Mouse (Mus musculus): Measurements from ENCODE around the gene Rnf39. TPM values are rescaled to one million over a fixed set of nuclear protein-coding genes. Genes with fewer than 3 reads are reported as not detected.

The Rnf39 gene
- polyA plus RNA-seq, 1 experiment from 2014 or later: 0.22 TPM

GRCm38 (mm10) chr17:36908235-36908634, 34.5 kb upstream of the Rnf39 start:
- WGBS: 42% methylated on average over 1 of the region's 1 CpGs
- no peak overlapping the region for H3K4me2 ChIP-seq (ENCODE audit: low read depth, low read length)
- no peak for ATAC-seq (replicated peaks; ENCODE audit: extremely low read depth, insufficient read depth, low FRiP score)

DNA sequence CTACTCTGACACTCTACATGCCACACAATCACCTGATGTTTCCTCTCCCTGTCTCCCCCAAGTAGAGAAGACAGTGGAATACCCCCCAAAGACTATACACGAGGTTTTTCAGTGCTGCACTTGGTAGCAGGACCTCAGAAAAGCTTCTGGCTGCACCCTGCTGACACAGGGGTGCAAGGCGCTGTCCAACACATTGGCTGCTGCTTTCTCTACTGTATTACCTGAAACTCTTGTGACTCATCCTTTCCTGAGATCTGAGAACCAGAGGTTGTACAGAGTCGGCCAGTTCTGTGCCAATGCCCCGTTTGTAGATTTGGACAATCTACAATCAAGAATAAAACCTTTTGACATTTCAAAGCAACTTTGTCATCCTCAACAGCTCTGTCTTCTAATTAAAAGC, 32.9 kb upstream of the Rnf39 start:
- Histone ChIP-seq H3K4me3 (ENCODE audit: low read length) (no peak overlapping the region), H3K9me3 (replicated peaks; ENCODE audit: control insufficient read depth, low read length) (no peaks in the 10 kb centered on the region), H3K9ac (ENCODE audit: low read length) (no peak overlapping the region), H3K4me2 (ENCODE audit: low read depth, low read length) (no peak overlapping the region), H3K27ac (ENCODE audit: low read length) (no peak overlapping the region), H3K4me1 (ENCODE audit: control insufficient read depth, insufficient read depth, low read length) (no peaks in the 10 kb centered on the region), H3K27me3 (ENCODE audit: control insufficient read depth, insufficient read depth, low read length) (peaks cover 9% of the 10 kb centered on the region), H3K36me3 (ENCODE audit: control insufficient read depth, insufficient read depth) (no peaks in the 10 kb centered on the region)
- WGBS: 43% methylated on average over 4 of the region's 4 CpGs
- ATAC-seq (replicated peaks; ENCODE audit: extremely low read depth, insufficient read depth, low FRiP score): no peak

More at GRCm38 (mm10) chr17:36908235-36908634, 34.5 kb upstream of the Rnf39 start:
- Histone ChIP-seq H3K27me3 (ENCODE audit: control insufficient read depth, insufficient read depth, low read length) (peaks cover 9% of the 10 kb centered on the region), H3K4me3 (ENCODE audit: low read length) (no peak overlapping the region), H3K27ac (ENCODE audit: low read length) (no peak overlapping the region), H3K4me1 (ENCODE audit: control insufficient read depth, insufficient read depth, low read length) (no peaks in the 10 kb centered on the region), H3K9me3 (replicated peaks; ENCODE audit: control insufficient read depth, low read length) (no peaks in the 10 kb centered on the region), H3K9ac (ENCODE audit: low read length) (no peak overlapping the region), H3K36me3 (ENCODE audit: control insufficient read depth, insufficient read depth) (no peaks in the 10 kb centered on the region)

DNA sequence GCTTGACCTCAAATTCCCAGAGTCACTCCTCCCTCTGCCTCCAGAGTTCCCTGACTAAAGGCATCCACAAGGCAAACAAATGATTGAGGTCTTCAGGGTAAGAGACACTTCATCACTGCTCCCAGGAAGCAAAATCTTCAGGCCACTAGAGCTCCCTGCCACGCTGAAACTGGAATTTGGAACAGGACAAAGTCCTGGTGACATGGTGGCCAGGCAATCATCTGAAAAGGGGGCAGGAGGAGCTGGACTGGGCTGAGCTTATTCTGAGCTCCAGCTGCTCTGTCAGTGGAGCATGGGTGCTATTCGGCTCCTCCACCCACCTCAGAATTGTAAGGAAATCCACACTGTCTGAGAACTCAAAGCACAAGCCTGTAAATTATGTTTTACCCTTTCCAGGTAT, 30.7 kb upstream of the Rnf39 start:
- no peaks in the 10 kb centered on the region for H3K36me3 ChIP-seq (ENCODE audit: control insufficient read depth, insufficient read depth)
- WGBS: 57% methylated on average over 2 of the region's 2 CpGs
- no peak overlapping the region for H3K4me3 ChIP-seq (ENCODE audit: low read length)
- no peak overlapping the region for H3K4me2 ChIP-seq (ENCODE audit: low read depth, low read length)
- H3K27ac ChIP-seq (ENCODE audit: low read length): no peak overlapping the region
- no peaks in the 10 kb centered on the region for H3K9me3 ChIP-seq (replicated peaks; ENCODE audit: control insufficient read depth, low read length)
- H3K9ac ChIP-seq (ENCODE audit: low read length): no peak overlapping the region
- ATAC-seq (replicated peaks; ENCODE audit: extremely low read depth, insufficient read depth, low FRiP score): no peak
- no peaks in the 10 kb centered on the region for H3K4me1 ChIP-seq (ENCODE audit: control insufficient read depth, insufficient read depth, low read length)
- H3K27me3 ChIP-seq (ENCODE audit: control insufficient read depth, insufficient read depth, low read length): peaks cover 12% of the 10 kb centered on the region

- Histone ChIP-seq H3K36me3 (ENCODE audit: control insufficient read depth, insufficient read depth) (no peaks in the 10 kb centered on the region), H3K9me3 (replicated peaks; ENCODE audit: control insufficient read depth, low read length) (no peaks in the 10 kb centered on the region), H3K4me3 (ENCODE audit: low read length) (no peak overlapping the region), H3K4me1 (ENCODE audit: control insufficient read depth, insufficient read depth, low read length) (no peaks in the 10 kb centered on the region), H3K4me2 (ENCODE audit: low read depth, low read length) (no peak overlapping the region), H3K9ac (ENCODE audit: low read length) (no peak overlapping the region), H3K27ac (ENCODE audit: low read length) (no peak overlapping the region), H3K27me3 (ENCODE audit: control insufficient read depth, insufficient read depth, low read length) (peaks cover 9% of the 10 kb centered on the region)
- WGBS: 13% methylated on average over 2 of the region's 2 CpGs
- no peak for ATAC-seq (replicated peaks; ENCODE audit: extremely low read depth, insufficient read depth, low FRiP score)
Measured at GRCm38 (mm10) chr17:36914108-36914507, 28.6 kb upstream of the Rnf39 start.

DNA sequence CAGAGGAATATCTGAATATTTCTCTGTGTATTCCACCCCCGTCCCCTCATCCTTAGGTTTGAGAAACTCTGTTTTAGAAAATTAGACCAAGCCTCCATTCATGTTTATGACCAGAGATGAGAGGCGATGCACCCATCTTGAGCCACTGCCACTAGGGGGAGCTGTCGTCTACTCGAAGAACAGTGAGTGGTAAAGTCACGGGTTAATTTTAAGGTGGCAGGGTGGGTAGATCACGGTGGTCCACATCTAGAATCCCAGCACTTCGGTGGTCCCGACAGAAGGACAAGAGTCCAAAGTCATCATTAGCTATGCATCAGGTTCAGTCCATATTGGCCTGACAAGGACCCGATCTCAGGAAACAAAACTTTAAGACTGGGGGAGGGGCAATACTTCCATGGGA, 27.6 kb upstream of the Rnf39 start:
- Histone ChIP-seq H3K9me3 (replicated peaks; ENCODE audit: control insufficient read depth, low read length) (no peaks in the 10 kb centered on the region), H3K27ac (ENCODE audit: low read length) (no peak overlapping the region), H3K4me2 (ENCODE audit: low read depth, low read length) (no peak overlapping the region), H3K4me3 (ENCODE audit: low read length) (no peak overlapping the region), H3K4me1 (ENCODE audit: control insufficient read depth, insufficient read depth, low read length) (no peaks in the 10 kb centered on the region), H3K27me3 (ENCODE audit: control insufficient read depth, insufficient read depth, low read length) (0 out of 2 replicates have a peak, but pooled peaks cover 5% of the 10 kb centered on the region), H3K9ac (ENCODE audit: low read length) (no peak overlapping the region), H3K36me3 (ENCODE audit: control insufficient read depth, insufficient read depth) (no peaks in the 10 kb centered on the region)
- ATAC-seq (replicated peaks; ENCODE audit: extremely low read depth, insufficient read depth, low FRiP score): no peak
- WGBS: 13% methylated on average over 9 of the region's 9 CpGs

DNA sequence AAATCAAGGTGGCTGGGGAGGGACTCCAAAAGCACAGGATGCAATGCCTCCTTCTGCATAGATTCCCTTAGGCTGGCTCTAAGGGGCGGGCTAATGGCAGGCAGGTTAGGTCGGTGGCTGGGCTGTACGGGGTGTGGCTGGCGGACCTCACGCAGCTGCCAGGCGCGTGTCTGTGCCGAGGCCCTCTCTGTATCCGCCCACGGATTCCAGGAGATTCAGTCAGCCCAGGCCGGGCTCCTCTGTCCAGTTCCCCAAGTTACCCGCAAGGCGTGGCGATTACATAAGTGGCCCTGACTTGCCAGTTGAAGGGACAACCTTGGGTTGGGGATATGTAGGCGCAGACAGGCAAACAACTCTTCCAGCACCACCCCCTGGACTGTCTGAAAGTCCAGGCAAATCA, 22.5 kb upstream of the Rnf39 start:
- Histone ChIP-seq H3K27ac (ENCODE audit: low read length) (no peak overlapping the region), H3K27me3 (ENCODE audit: control insufficient read depth, insufficient read depth, low read length) (peaks cover 6% of the 10 kb centered on the region; the same call in 1 of the 2 replicates), H3K36me3 (ENCODE audit: control insufficient read depth, insufficient read depth) (no peaks in the 10 kb centered on the region), H3K9me3 (replicated peaks; ENCODE audit: control insufficient read depth, low read length) (no peaks in the 10 kb centered on the region), H3K4me1 (ENCODE audit: control insufficient read depth, insufficient read depth, low read length) (no peaks in the 10 kb centered on the region), H3K4me2 (ENCODE audit: low read depth, low read length) (no peak overlapping the region), H3K4me3 (ENCODE audit: low read length) (no peak overlapping the region), H3K9ac (ENCODE audit: low read length) (no peak overlapping the region)
- WGBS: 36% methylated on average over 15 of the region's 15 CpGs
- ATAC-seq (replicated peaks; ENCODE audit: extremely low read depth, insufficient read depth, low FRiP score): no peak

DNA sequence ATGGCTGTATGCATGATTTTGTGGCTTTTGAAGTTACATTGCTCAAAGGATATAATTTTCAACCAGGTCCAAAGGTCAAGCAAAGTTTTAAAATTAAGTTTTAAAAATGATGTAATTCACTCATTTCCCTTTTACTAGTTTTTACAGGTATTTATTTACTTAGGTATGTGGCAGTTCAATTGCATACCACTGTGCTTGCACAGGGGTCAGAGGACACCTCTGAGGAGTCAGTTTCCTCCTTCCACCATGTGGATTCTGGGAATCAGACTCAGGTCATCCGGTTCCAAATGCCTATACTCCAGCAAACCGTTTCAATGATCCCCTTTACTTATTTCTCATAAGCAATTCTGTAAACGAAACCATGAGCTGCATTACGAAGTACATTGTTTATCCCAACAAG, 20.0 kb upstream of the Rnf39 start:
- WGBS: 75% methylated on average over 4 of the region's 4 CpGs
- no peaks in the 10 kb centered on the region for H3K36me3 ChIP-seq (ENCODE audit: control insufficient read depth, insufficient read depth)
- no peak overlapping the region for H3K9ac ChIP-seq (ENCODE audit: low read length)
- H3K27me3 ChIP-seq (ENCODE audit: control insufficient read depth, insufficient read depth, low read length): peaks cover 3% of the 10 kb centered on the region; the same call in 1 of the 2 replicates
- no peaks in the 10 kb centered on the region for H3K4me1 ChIP-seq (ENCODE audit: control insufficient read depth, insufficient read depth, low read length)
- no peaks in the 10 kb centered on the region for H3K9me3 ChIP-seq (replicated peaks; ENCODE audit: control insufficient read depth, low read length)
- no peak overlapping the region for H3K27ac ChIP-seq (ENCODE audit: low read length)
- ATAC-seq (replicated peaks; ENCODE audit: extremely low read depth, insufficient read depth, low FRiP score): no peak
- no peak overlapping the region for H3K4me3 ChIP-seq (ENCODE audit: low read length)
- H3K4me2 ChIP-seq (ENCODE audit: low read depth, low read length): no peak overlapping the region

DNA sequence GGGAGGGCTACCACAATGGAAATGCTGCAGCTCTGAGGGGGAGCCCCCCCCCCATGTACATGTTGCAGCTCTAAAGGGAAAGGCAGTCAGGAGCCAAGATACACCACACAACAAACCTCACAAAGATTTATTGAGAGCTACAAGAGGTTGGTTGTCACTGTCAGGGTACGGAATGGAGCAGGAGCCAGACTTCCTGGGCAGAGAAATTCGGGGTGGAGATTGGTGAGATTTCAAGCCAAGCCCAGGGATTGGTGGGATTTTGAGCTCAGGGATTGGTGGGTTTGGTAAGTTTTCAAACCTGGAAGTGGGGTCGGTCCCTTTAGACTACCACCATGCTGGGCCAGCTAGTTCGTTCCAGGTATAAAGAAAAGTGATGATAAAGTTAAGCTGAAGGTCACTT, 19.2 kb upstream of the Rnf39 start:
- no peak overlapping the region for H3K9ac ChIP-seq (ENCODE audit: low read length)
- no peaks in the 10 kb centered on the region for H3K4me1 ChIP-seq (ENCODE audit: control insufficient read depth, insufficient read depth, low read length)
- H3K4me2 ChIP-seq (ENCODE audit: low read depth, low read length): no peak overlapping the region
- ATAC-seq (replicated peaks; ENCODE audit: extremely low read depth, insufficient read depth, low FRiP score): no peak
- WGBS: 57% methylated on average over 4 of the region's 4 CpGs
- peaks cover 3% of the 10 kb centered on the region; the same call in 1 of the 2 replicates for H3K27me3 ChIP-seq (ENCODE audit: control insufficient read depth, insufficient read depth, low read length)
- no peak overlapping the region for H3K4me3 ChIP-seq (ENCODE audit: low read length)
- no peaks in the 10 kb centered on the region for H3K36me3 ChIP-seq (ENCODE audit: control insufficient read depth, insufficient read depth)
- H3K9me3 ChIP-seq (replicated peaks; ENCODE audit: control insufficient read depth, low read length): no peaks in the 10 kb centered on the region
- H3K27ac ChIP-seq (ENCODE audit: low read length): no peak overlapping the region

GRCm38 (mm10) chr17:36927496-36928120, 15.1 kb upstream of the Rnf39 start:
- Histone ChIP-seq H3K36me3 (ENCODE audit: control insufficient read depth, insufficient read depth) (no peaks in the 10 kb centered on the region), H3K27me3 (ENCODE audit: control insufficient read depth, insufficient read depth, low read length) (no peaks in the 10 kb centered on the region), H3K4me3 (ENCODE audit: low read length) (no peak overlapping the region), H3K4me1 (ENCODE audit: control insufficient read depth, insufficient read depth, low read length) (peaks cover 6% of the 10 kb centered on the region; the same call in 1 of the 2 replicates), H3K27ac (ENCODE audit: low read length) (no peak overlapping the region), H3K9ac (ENCODE audit: low read length) (no peak overlapping the region), H3K9me3 (replicated peaks; ENCODE audit: control insufficient read depth, low read length) (no peaks in the 10 kb centered on the region), H3K4me2 (ENCODE audit: low read depth, low read length) (no peak overlapping the region)
- WGBS: 30% methylated on average over 10 of the region's 10 CpGs
- no peak for ATAC-seq (replicated peaks; ENCODE audit: extremely low read depth, insufficient read depth, low FRiP score)

All from heart, embryonic 16.5 days (tissue).